Mouse (Mus musculus): ENCODE results near the gene Gm13289.
"Not testable (repeated sequence)": the region's sequence is repeated elsewhere in the genome, so short reads cannot be mapped to it uniquely, and the experiment has no call there.

Gm13289 gene

GRCm38 (mm10) chr4:88785409-88785808 lies 8.7 kb downstream of the Gm13289 start, which contains the start of gene Gm13276:
Gene Gm13276, plus strand, starts transcription at chr4:88785709.
- DNase-seq, result not testable (repeated sequence)

GRCm38 (mm10) chr4:88788402-88788801 lies 11.7 kb downstream of the Gm13289 start, which contains the start of gene Gm13277:
Gene Gm13277, plus strand, starts transcription at chr4:88788632.
- DNase-seq, result peak; percentile 73 to 83

- DNase-seq, result not testable (repeated sequence)
These were observed 14.5 kb downstream of the Gm13289 start, which contains the start of gene Gm13278 for GRCm38 (mm10) chr4:88791250-88791649. Gene Gm13278, plus strand, starts transcription at chr4:88791550.

- DNase-seq, result peak; percentile 56 to 76
These were observed 17.4 kb downstream of the Gm13289 start, which contains the start of gene Gm13275 for GRCm38 (mm10) chr4:88793936-88794675. Gene Gm13275, plus strand, starts transcription at chr4:88794487.

GRCm38 (mm10) chr4:88797097-88797496 lies 20.4 kb downstream of the Gm13289 start, which contains the start of gene Gm13279:
Gene Gm13279, plus strand, starts transcription at chr4:88797397.
- not testable (repeated sequence) for DNase-seq

- DNase-seq, result not testable (repeated sequence)
These were observed 22.6 kb downstream of the Gm13289 start, which contains the start of gene Gm13285 for GRCm38 (mm10) chr4:88799365-88799764. Gene Gm13285, plus strand, starts transcription at chr4:88799665.

- DNase-seq, result not testable (repeated sequence)
These were observed 26.2 kb downstream of the Gm13289 start, which contains the start of gene Gm13287 for GRCm38 (mm10) chr4:88802954-88803353. Gene Gm13287, plus strand, starts transcription at chr4:88803254.

- DNase-seq, result not testable (repeated sequence)
These were observed 28.5 kb downstream of the Gm13289 start, which contains the start of gene Gm13288 for GRCm38 (mm10) chr4:88805231-88805630. Gene Gm13288, plus strand, starts transcription at chr4:88805531.

- peak; percentile 13 to 35 for DNase-seq
These were observed 29.0 kb downstream of the Gm13289 start for GRCm38 (mm10) chr4:88805761-88806160.

GRCm38 (mm10) chr4:88815928-88816327 lies 39.2 kb downstream of the Gm13289 start, which contains the start of gene Ifna7:
Gene Ifna7, plus strand, starts transcription at chr4:88816228.
- no peak for DNase-seq

GRCm38 (mm10) chr4:88819659-88820058 lies 42.9 kb downstream of the Gm13289 start, which contains the start of gene Ifna11:
Gene Ifna11, plus strand, starts transcription at chr4:88819959.
- no peak for DNase-seq

- DNase-seq, result peak in 1 of 2 experiments; percentile 17
These were observed 46.3 kb downstream of the Gm13289 start for GRCm38 (mm10) chr4:88822995-88823394.
